Mouse (Mus musculus) brain, embryonic 14.5 days (tissue): Measurements from ENCODE around the gene Cd79b.

ENCODE experiments used
- CTCF ChIP-seq: fragments of 200-500 bp; IDR thresholded peaks from 2 replicates; pipeline ENCODE4 v1.5.1; 2012; ENCODE audit warnings: inconsistent platforms, mild to moderate bottlenecking, moderate library complexity, borderline replicate concordance; ENCODE audit not compliant: insufficient read depth, insufficient read length; ENCODE audit errors: extremely low read depth
- POLR2A ChIP-seq: fragments of 200-500 bp; IDR thresholded peaks from 2 replicates; pipeline ENCODE4 v1.6.1; 2012; ENCODE audit warnings: mild to moderate bottlenecking, inconsistent platforms, borderline replicate concordance; ENCODE audit not compliant: poor library complexity, insufficient read depth, insufficient read length, severe bottlenecking; ENCODE audit errors: extremely low read depth

DNA sequence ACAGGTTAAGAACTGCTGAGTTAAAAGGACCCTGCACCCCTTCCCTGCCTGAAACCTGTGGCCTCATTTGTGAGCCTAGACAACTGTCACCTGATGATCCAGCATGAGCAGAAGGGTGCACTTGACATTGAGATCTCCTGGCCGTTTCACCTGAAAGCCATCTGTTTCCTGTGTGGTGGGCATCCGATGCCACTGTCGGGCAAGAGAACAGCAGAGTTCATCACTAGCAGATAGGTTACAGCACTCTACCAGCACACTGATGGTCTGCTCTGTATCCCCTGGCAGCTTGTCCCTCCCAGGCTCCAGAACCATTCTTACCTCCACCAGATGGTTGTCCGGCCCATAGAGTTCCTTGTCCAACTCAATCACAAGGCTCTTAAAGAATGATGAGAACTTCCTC is 49.0 kb downstream of the Cd79b start:
- TF ChIP-seq POLR2A (no peak), CTCF (no peak)
